Mouse (Mus musculus): ENCODE data around the gene Tnfrsf9. TPM values are rescaled to one million over a fixed set of nuclear protein-coding genes. Genes with fewer than 3 reads are reported as not detected.

The Tnfrsf9 gene
- polyA plus RNA-seq, 1 experiment from 2014 or later = 0.12 TPM

DNA sequence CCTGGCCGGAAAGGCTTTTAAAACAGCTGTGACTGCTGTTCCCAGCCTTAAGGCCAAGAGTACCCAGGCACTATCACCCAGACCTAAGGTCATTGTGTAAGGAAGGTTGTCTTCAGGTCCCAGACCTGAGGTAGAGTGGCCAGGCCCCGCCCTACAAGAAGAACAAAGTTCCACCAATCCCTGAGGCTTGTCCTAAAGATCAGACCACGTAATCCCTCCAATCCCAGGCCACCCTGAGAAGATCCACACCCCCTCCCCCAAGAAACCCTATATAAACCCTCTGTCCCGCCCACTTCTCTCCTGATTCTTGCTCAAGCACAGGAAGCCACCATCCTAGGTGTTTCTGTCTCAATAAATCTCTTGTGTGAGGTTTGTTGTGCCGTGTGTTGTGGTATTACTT, 34.0 kb upstream of the Tnfrsf9 start:
- no peak for TF ChIP-seq CTCF (IDR thresholded peaks at IDR 0.05; ENCODE audit: low read depth)
- H3K36me3 ChIP-seq (ENCODE audit: insufficient read depth) = no peaks in the 10 kb centered on the region
- 85% methylated on average over 5 of the region's 5 CpGs for WGBS

DNA sequence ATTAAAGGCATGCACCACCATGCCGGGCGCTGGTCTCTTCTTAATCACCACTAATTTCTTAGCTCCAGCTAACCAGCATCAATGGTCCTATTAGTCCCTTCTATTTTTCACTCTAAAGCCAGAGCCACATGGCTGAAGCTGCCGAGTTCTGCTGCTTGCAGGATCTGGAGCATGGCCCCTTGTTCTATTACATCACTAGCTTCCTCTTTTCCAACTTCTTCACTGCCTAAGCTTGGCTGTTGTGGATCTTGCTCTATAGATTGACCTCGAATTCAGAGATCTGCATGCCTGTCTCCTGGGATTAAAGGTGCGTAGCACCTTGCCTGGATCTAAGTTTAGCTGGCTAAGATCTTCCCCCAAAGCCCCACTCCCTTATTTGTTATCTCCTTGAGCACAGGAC, 31.7 kb upstream of the Tnfrsf9 start:
- Histone ChIP-seq H3K36me3 (ENCODE audit: insufficient read depth) (no peaks in the 10 kb centered on the region), H3K4me1 (ENCODE audit: insufficient read depth) (no peaks in the 10 kb centered on the region), H3K9me3 (ENCODE audit: low read depth, low read length) (peaks cover 25% of the 10 kb centered on the region; the same call in 1 of the 2 replicates), H3K27ac (ENCODE audit: low read depth) (no peak overlapping the region), H3K4me2 (no peak overlapping the region), H3K27me3 (ENCODE audit: insufficient read depth, low read length) (no peaks in the 10 kb centered on the region), H3K4me3 (ENCODE audit: low read depth, low read length) (no peak overlapping the region), H3K9ac (no peak overlapping the region)
- DNase-seq (no peak), ATAC-seq (ENCODE audit: insufficient read depth) (no peak)
- WGBS = 83% methylated on average over 5 of the region's 5 CpGs
- no peak for TF ChIP-seq CTCF (IDR thresholded peaks at IDR 0.05; ENCODE audit: low read depth)

More for the DNA sequence above, 34.0 kb upstream of the Tnfrsf9 start:
- Histone ChIP-seq H3K9me3 (ENCODE audit: low read depth, low read length) (peaks cover 25% of the 10 kb centered on the region; the same call in 1 of the 2 replicates), H3K4me3 (ENCODE audit: low read depth, low read length) (no peak overlapping the region), H3K4me2 (no peak overlapping the region), H3K27ac (ENCODE audit: low read depth) (no peak overlapping the region), H3K27me3 (ENCODE audit: insufficient read depth, low read length) (no peaks in the 10 kb centered on the region), H3K4me1 (ENCODE audit: insufficient read depth) (no peaks in the 10 kb centered on the region), H3K9ac (no peak overlapping the region)
- DNase-seq (no peak), ATAC-seq (ENCODE audit: insufficient read depth) (no peak)

DNA sequence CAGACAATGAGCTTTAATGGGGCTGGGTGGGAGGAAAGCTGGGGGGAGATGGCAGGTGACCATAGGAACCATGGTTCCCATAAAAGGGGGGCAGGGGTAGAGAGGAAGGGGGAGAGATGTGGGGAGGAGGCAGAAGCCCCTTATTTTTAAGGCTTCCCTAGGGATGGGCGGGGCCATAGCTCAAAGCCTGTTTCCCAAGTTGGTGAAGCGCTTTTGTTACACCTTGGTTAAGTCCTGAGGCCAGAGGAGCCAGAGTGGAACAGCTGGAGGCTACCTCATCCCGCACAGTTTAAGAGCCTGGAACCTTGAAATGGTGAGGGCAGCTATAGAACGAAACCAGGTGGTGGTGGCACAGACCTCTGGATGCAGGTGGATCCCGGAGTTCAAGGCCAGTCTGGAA, 26.5 kb upstream of the Tnfrsf9 start:
- no peak for TF ChIP-seq CTCF (IDR thresholded peaks at IDR 0.05; ENCODE audit: low read depth)
- no peak for DNase-seq
- Histone ChIP-seq H3K36me3 (ENCODE audit: insufficient read depth) (no peaks in the 10 kb centered on the region), H3K4me3 (ENCODE audit: low read depth, low read length) (no peak overlapping the region), H3K4me1 (ENCODE audit: insufficient read depth) (0 out of 2 replicates have a peak, but pooled peaks cover 9% of the 10 kb centered on the region), H3K9ac (no peak overlapping the region), H3K4me2 (no peak overlapping the region), H3K27me3 (ENCODE audit: insufficient read depth, low read length) (no peaks in the 10 kb centered on the region), H3K9me3 (ENCODE audit: low read depth, low read length) (no peaks in the 10 kb centered on the region), H3K27ac (ENCODE audit: low read depth) (no peak overlapping the region)
- WGBS = 60% methylated on average over 5 of the region's 5 CpGs
- no peak for ATAC-seq (ENCODE audit: insufficient read depth)

DNA sequence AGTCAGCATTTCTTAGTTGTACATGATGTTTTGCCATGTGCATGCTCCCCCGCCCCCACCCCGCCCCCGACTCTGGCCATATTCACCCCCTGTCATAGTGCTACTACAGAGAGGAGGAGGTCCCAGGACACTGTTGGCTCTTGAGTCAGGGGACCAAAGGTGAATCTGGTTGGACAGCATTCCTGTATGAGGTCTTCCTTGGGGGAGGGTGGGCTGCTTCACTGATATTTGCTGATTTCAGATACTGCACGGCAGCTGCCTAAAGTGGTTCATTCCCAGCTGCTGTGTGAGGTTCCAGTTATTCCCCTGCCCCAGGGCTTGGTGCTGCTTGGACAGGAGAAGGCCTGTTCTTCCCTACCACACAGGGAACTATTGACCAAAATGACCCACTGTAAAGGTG, 25.9 kb upstream of the Tnfrsf9 start:
- DNase-seq (peak; percentile 34), ATAC-seq (ENCODE audit: insufficient read depth) (no peak)
- Histone ChIP-seq H3K9me3 (ENCODE audit: low read depth, low read length) (no peaks in the 10 kb centered on the region), H3K4me1 (ENCODE audit: insufficient read depth) (0 out of 2 replicates have a peak, but pooled peaks cover 9% of the 10 kb centered on the region), H3K36me3 (ENCODE audit: insufficient read depth) (no peaks in the 10 kb centered on the region), H3K27me3 (ENCODE audit: insufficient read depth, low read length) (no peaks in the 10 kb centered on the region), H3K4me3 (ENCODE audit: low read depth, low read length) (no peak overlapping the region), H3K4me2 (no peak overlapping the region), H3K27ac (ENCODE audit: low read depth) (no peak overlapping the region), H3K9ac (no peak overlapping the region)
- TF ChIP-seq CTCF (IDR thresholded peaks at IDR 0.05; ENCODE audit: low read depth) = no peak
- 60% methylated on average over 4 of the region's 4 CpGs for WGBS

DNA sequence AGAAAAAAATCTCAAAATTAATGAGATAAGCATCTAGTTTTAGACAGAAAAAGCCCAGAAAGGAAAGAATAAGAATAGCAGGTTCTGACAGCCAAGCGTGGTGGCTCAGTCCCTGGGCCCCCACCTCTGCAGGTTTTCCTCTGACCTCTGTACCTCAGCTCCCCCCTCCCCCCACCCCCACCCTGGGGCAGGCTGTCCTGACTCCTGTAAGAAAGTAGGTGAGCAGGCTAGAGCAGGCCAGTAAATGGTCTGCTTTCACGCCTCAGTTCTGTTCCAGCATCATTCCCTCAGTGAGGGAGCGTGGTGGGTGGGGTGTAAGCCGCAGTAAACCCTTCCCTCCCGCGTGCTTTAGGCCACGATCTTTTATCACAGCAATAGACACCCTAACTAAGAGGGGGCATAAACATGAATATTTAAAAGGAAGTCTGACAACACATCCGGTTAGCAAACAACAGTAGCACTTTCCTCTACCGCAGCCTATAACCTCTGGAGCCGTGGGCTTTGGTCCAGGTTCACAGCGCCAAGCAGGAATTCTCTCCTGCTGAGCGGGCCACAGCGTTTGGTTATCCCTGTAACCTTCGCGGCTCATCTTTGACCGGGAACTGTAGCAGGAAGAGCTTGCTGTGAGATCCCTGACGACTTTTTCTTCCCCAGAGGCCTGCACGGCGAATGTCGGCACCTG, 24.9 kb upstream of the Tnfrsf9 start:
- 29% methylated on average over 20 of the region's 20 CpGs for WGBS
- no peak for TF ChIP-seq CTCF (IDR thresholded peaks at IDR 0.05; ENCODE audit: low read depth)
- H3K4me3 ChIP-seq (ENCODE audit: low read depth, low read length) = no peak overlapping the region
- 0 out of 2 replicates have a peak, but pooled peaks cover 9% of the 10 kb centered on the region for H3K4me1 ChIP-seq (ENCODE audit: insufficient read depth)
- no peaks in the 10 kb centered on the region for H3K27me3 ChIP-seq (ENCODE audit: insufficient read depth, low read length)
- no peaks in the 10 kb centered on the region for H3K9me3 ChIP-seq (ENCODE audit: low read depth, low read length)
- ATAC-seq (ENCODE audit: insufficient read depth) = peak; percentile 23; the same call in 1 of the 2 replicates
- H3K36me3 ChIP-seq (ENCODE audit: insufficient read depth) = no peaks in the 10 kb centered on the region
- no peak for DNase-seq
- H3K27ac ChIP-seq (ENCODE audit: low read depth) = peak overlapping the region; percentile 37; the same call in 1 of the 2 replicates
- peak overlapping the region; percentile 50 for H3K4me2 ChIP-seq
- H3K9ac ChIP-seq = no peak overlapping the region

DNA sequence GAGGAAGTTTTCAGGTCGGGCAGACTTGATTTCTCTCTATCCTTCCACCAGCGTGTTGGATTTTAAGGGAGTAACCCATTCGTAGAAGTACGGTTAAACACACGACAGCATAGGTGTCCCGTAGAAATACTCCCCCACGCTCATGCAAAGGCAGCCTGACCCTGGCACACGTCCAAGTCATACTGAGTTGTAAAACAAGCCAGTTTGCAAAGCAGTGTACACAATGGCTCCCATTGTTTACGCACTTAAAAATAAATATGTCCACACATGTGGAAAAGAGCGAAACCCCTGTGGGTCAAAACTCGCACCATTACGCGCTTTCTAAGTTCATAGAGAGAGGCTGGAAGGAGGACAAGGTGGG, 24.4 kb upstream of the Tnfrsf9 start:
- WGBS = 27% methylated on average over 13 of the region's 13 CpGs
- no peak overlapping the region for H3K4me3 ChIP-seq (ENCODE audit: low read depth, low read length)
- peak overlapping the region; percentile 37; the same call in 1 of the 2 replicates for H3K27ac ChIP-seq (ENCODE audit: low read depth)
- peak; percentile 50; the same call in 1 of the 2 replicates for ATAC-seq (ENCODE audit: insufficient read depth)
- H3K27me3 ChIP-seq (ENCODE audit: insufficient read depth, low read length) = no peaks in the 10 kb centered on the region
- H3K9ac ChIP-seq = no peak overlapping the region
- 0 out of 2 replicates have a peak, but pooled peaks cover 9% of the 10 kb centered on the region for H3K4me1 ChIP-seq (ENCODE audit: insufficient read depth)
- TF ChIP-seq CTCF (IDR thresholded peaks at IDR 0.05; ENCODE audit: low read depth) = no peak
- DNase-seq = peak; percentile 79
- no peaks in the 10 kb centered on the region for H3K9me3 ChIP-seq (ENCODE audit: low read depth, low read length)
- no peaks in the 10 kb centered on the region for H3K36me3 ChIP-seq (ENCODE audit: insufficient read depth)
- peak overlapping the region; percentile 50 for H3K4me2 ChIP-seq

DNA sequence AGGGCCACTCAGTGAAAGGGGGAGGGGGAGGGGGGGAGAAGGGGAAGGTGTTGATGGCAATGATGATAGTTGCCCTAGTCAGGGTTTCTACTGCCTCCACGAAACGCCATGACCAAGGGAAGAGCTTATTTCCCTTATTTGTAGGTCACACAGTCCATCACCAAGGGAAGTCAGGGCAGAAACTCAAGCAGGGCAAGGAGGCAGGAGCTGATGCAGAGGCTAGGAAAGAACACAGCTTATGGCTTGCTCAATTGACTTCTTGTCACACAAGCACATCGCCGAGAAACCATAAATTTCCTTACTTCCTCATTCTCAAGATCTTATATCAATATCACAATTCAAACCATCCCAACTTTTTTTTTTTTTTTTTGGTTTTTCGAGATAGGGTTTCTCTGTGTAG, 23.1 kb upstream of the Tnfrsf9 start:
- no peak for TF ChIP-seq CTCF (IDR thresholded peaks at IDR 0.05; ENCODE audit: low read depth)
- no peak overlapping the region for H3K9ac ChIP-seq
- H3K4me3 ChIP-seq (ENCODE audit: low read depth, low read length) = no peak overlapping the region
- peaks cover 10% of the 10 kb centered on the region for H3K36me3 ChIP-seq (ENCODE audit: insufficient read depth)
- WGBS = 60% methylated on average over 5 of the region's 5 CpGs
- DNase-seq = no peak
- 0 out of 2 replicates have a peak, but pooled peaks cover 12% of the 10 kb centered on the region for H3K4me1 ChIP-seq (ENCODE audit: insufficient read depth)
- no peaks in the 10 kb centered on the region for H3K9me3 ChIP-seq (ENCODE audit: low read depth, low read length)
- H3K4me2 ChIP-seq = no peak overlapping the region
- no peak overlapping the region for H3K27ac ChIP-seq (ENCODE audit: low read depth)
- no peak for ATAC-seq (ENCODE audit: insufficient read depth)
- no peaks in the 10 kb centered on the region for H3K27me3 ChIP-seq (ENCODE audit: insufficient read depth, low read length)
